Mouse (Mus musculus) megakaryocyte, embryonic 14.5 days (primary cell): ENCODE measurements at regions not wholly inside any gene's neighbourhood (a gene's known extent, or its start where the extent isn't known, plus 50 kb on each side); places are given as distances from the start of the nearest gene placed in this dataset.

Experiments
- FLI1 ChIP-seq: IDR thresholded peaks from 2 replicates; pipeline ENCODE4 v1.6.1; 2012; ENCODE audit warnings: low read length, inconsistent platforms, mixed read lengths
- GATA1 ChIP-seq: IDR thresholded peaks from 3 replicates; pipeline ENCODE4 v1.6.1; 2012; ENCODE audit warnings: mixed read lengths, low read length, inconsistent platforms, borderline replicate concordance

GRCm38 (mm10) chr1:119304470-119304980, 117.5 kb downstream of the Inhbb start:
- TF ChIP-seq FLI1 (no peak), GATA1 (no peak)
